Mouse (Mus musculus): ENCODE data around the gene Gm6760.

DNA sequence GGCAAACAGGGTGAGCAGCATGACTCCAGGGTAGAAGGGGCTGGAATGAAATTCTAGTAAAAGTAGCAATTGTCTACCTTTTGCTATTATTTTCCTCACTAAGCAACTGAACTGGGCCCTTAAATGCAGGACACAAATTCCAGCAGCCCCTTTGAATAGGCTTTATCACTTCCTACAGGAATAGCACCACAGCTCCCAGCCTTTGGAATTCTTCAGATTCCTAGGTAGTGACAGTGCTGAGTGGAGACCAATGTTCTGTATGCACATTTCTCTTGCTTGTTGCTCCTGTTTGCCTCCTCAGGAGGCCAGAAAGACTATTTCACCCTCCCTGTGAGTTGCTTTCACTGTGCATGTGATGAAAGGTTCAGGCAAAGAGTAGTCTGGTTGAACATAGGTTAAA is 29.2 kb upstream of the Gm6760 start:
- TF ChIP-seq CTCF (IDR thresholded peaks at IDR 0.05; ENCODE audit: low read depth, low read length) (no peak), POLR2A (IDR thresholded peaks at IDR 0.05; ENCODE audit: extremely low read depth, insufficient read depth, low read length) (no peak)
